ENCODE assay signal across 19 mouse cellular contexts in the genomic region with DNA sequence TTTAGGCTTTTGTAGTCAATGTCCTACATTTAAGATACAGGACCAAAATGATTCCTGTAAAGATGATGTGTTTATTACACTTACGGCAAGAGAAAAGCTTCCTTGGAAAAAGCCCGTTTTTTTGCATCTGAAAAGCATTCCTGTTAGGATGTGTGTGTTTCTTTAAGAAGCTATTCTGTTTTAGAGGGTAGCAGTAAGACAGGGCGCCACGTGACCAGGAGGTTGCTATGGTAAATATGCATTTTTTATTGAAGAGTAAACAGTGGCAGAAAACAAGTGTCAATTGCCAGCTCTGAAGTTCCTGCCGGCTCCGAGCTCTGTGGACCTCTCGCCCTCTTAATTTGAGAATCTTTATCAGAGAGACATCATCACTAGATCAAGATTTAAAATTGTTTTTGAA.
DNase-seq lines count a peak whose midpoint lies in the region; ATAC-seq and TF ChIP-seq lines count a peak whose summit lies in the region.
"Had no signal": no experiment of that assay in that cellular context is flagged by ENCODE, and none has a peak within 500 bp of the region (broad histone marks: within the 10 kb centered on the region; RNA-seq: fewer than 3 reads in every experiment).

No protein-coding gene starts in this region.

- TF ChIP-seq CTCF in hindbrain, postnatal 0 days (IDR thresholded peaks at IDR 0.05; ENCODE audit: low read depth), result no peak

- H3K9me3 ChIP-seq in hindbrain, embryonic 15.5 days, result no peaks in the 10 kb centered on the region
- H3K9me3 ChIP-seq in hindbrain, embryonic 10.5 days, result no peaks in the 10 kb centered on the region
- H3K9me3 ChIP-seq in neural tube, embryonic 13.5 days, result no peaks in the 10 kb centered on the region
- no peaks in the 10 kb centered on the region for H3K9me3 ChIP-seq in hindbrain, postnatal 0 days (ENCODE audit: low read length)
- H3K9me3 ChIP-seq: liver, embryonic 15.5 days had no signal

- H3K4me2 ChIP-seq in hindbrain, embryonic 15.5 days, result peak overlapping the region; percentile 35
- peak overlapping the region; percentile 13; the same call in 1 of the 2 replicates for H3K4me2 ChIP-seq in neural tube, embryonic 13.5 days
- peak overlapping the region; percentile 24 for H3K4me2 ChIP-seq in hindbrain, postnatal 0 days (ENCODE audit: low read depth, low read length)
- H3K4me2 ChIP-seq: heart, embryonic 11.5 days; liver, embryonic 15.5 days had no signal

- H3K27me3 ChIP-seq in hindbrain, embryonic 15.5 days, result no peaks in the 10 kb centered on the region
- H3K27me3 ChIP-seq in hindbrain, embryonic 10.5 days (ENCODE audit: insufficient read depth, poor library complexity, severe bottlenecking), result no peaks in the 10 kb centered on the region
- H3K27me3 ChIP-seq in neural tube, embryonic 13.5 days, result no peaks in the 10 kb centered on the region
- H3K27me3 ChIP-seq in hindbrain, postnatal 0 days (ENCODE audit: insufficient read depth, low read length), result no peaks in the 10 kb centered on the region
- H3K27me3 ChIP-seq: liver, embryonic 15.5 days had no signal

- peak; percentile 65 for ATAC-seq in hindbrain, embryonic 15.5 days (ENCODE audit: low FRiP score, low read depth)
- ATAC-seq in neural tube, embryonic 13.5 days (ENCODE audit: low read depth), result 0 out of 2 replicates have a peak, but pooled peaks have one; percentile 37
- peak; percentile 52; the same call in 1 of the 2 replicates for ATAC-seq in hindbrain, postnatal 0 days
- ATAC-seq in megakaryocyte, adult 5-6 weeks (ENCODE audit: poor library complexity, severe bottlenecking), result no peak

- 40% methylated on average over 7 of the region's 7 CpGs for WGBS in hindbrain, embryonic 15.5 days
- 79% methylated on average over 7 of the region's 7 CpGs for WGBS in hindbrain, embryonic 10.5 days
- WGBS in neural tube, embryonic 13.5 days, result 53% methylated on average over 7 of the region's 7 CpGs
- WGBS in hindbrain, postnatal 0 days, result 33% methylated on average over 7 of the region's 7 CpGs

- H3K36me3 ChIP-seq in hindbrain, embryonic 15.5 days, result no peaks in the 10 kb centered on the region
- peaks cover 8% of the 10 kb centered on the region for H3K36me3 ChIP-seq in hindbrain, embryonic 10.5 days
- H3K36me3 ChIP-seq in neural tube, embryonic 13.5 days, result no peaks in the 10 kb centered on the region
- H3K36me3 ChIP-seq in hindbrain, postnatal 0 days (ENCODE audit: insufficient read depth, low read length), result no peaks in the 10 kb centered on the region
- H3K36me3 ChIP-seq: liver, embryonic 15.5 days had no signal

- H3K27ac ChIP-seq in hindbrain, embryonic 15.5 days (replicated peaks), result peak overlapping the region; percentile 53
- H3K27ac ChIP-seq in hindbrain, embryonic 10.5 days, result no peak overlapping the region
- H3K27ac ChIP-seq in neural tube, embryonic 13.5 days (replicated peaks), result peak overlapping the region; percentile 15; the same call in 1 of the 2 replicates
- 0 out of 2 replicates have a peak overlapping the region, but pooled peaks have one; percentile 58 for H3K27ac ChIP-seq in hindbrain, postnatal 0 days
- H3K27ac ChIP-seq: gastrocnemius, adult 2 months; liver, embryonic 15.5 days; macrophage had no signal

- H3K4me3 ChIP-seq in hindbrain, embryonic 15.5 days, result no peak overlapping the region
- H3K4me3 ChIP-seq in hindbrain, embryonic 10.5 days, result no peak overlapping the region
- H3K4me3 ChIP-seq in neural tube, embryonic 13.5 days, result no peak overlapping the region
- H3K4me3 ChIP-seq in hindbrain, postnatal 0 days (ENCODE audit: low read length), result no peak overlapping the region
- H3K4me3 ChIP-seq: gastrocnemius, adult 2 months; liver, embryonic 15.5 days had no signal

- H3K9ac ChIP-seq in hindbrain, embryonic 15.5 days, result no peak overlapping the region
- H3K9ac ChIP-seq in neural tube, embryonic 13.5 days, result no peak overlapping the region
- 0 out of 2 replicates have a peak overlapping the region, but pooled peaks have one; percentile 21 for H3K9ac ChIP-seq in hindbrain, postnatal 0 days (replicated peaks; ENCODE audit: low read length)
- H3K9ac ChIP-seq: liver, embryonic 15.5 days had no signal

- peaks cover 36% of the 10 kb centered on the region for H3K4me1 ChIP-seq in hindbrain, embryonic 15.5 days (replicated peaks)
- H3K4me1 ChIP-seq in hindbrain, embryonic 10.5 days (replicated peaks), result peaks cover 26% of the 10 kb centered on the region
- peaks cover 63% of the 10 kb centered on the region for H3K4me1 ChIP-seq in neural tube, embryonic 13.5 days (replicated peaks)
- H3K4me1 ChIP-seq in hindbrain, postnatal 0 days (ENCODE audit: insufficient read depth, low read length), result peaks cover 7% of the 10 kb centered on the region
- H3K4me1 ChIP-seq: liver, embryonic 15.5 days had no signal

- DNase-seq in hindbrain, embryonic 10.5 days (ENCODE audit: low spot score), result no peak
- no peak for DNase-seq in neural tube, embryonic 10.5 days (ENCODE audit: extremely low spot score, low spot score)
- DNase-seq in hindbrain, postnatal 0 days (ENCODE audit: low spot score), result peak; percentile 56
- no peak for DNase-seq in layer of hippocampus, adult 18-20 months (ENCODE audit: low spot score in 2 of 2)
- DNase-seq: adrenal gland, postnatal 36 days; B cell, adult 2 months; cerebellum, adult 8-10 months; gastrocnemius, adult 2 months; heart, postnatal 10 days; kidney, adult 18-20 months; kidney, postnatal 10 days; spleen, adult 18-20 months; thymus, postnatal 36 days had no signal
